Mouse (Mus musculus): ENCODE measurements at regions not wholly inside any gene's neighbourhood (a gene's known extent, or its start where the extent isn't known, plus 50 kb on each side); places are given as distances from the start of the nearest gene placed in this dataset.

- TF ChIP-seq CTCF (IDR thresholded peaks at IDR 0.05; ENCODE audit: control insufficient read depth, insufficient read depth, insufficient read length) (no peak), USF1 (IDR thresholded peaks at IDR 0.05; ENCODE audit: low read depth) (no peak), MYOD1 (IDR thresholded peaks at IDR 0.05; ENCODE audit: control insufficient read depth, insufficient read length, low read depth) (no peak)
Measured at GRCm38 (mm10) chr12:25432796-25433195, 335.9 kb upstream of the Id2 start.
